Mouse (Mus musculus) adrenal gland, postnatal 36 days (tissue): ENCODE data around the gene Nos1ap. TPM values are rescaled to one million over a fixed set of nuclear protein-coding genes. Genes with fewer than 3 reads are reported as not detected.
A peak's percentile ranks its signal among the peaks of the same experiment; 100 is the strongest.

ENCODE experiments used
- DNase-seq, 2 experiments: peaks; one replicate each; pipeline ENCODE4 v3.0.0; 2021; ENCODE audit warnings: mixed read lengths in 1 of 2
- total RNA-seq, 2 experiments: library from RNA; stranded (reverse); gene quantifications; 2 replicates each; pipeline ENCODE4 v1.2.3; 2021

Nos1ap gene
- total RNA-seq, 2 experiments from 2014 or later = 19.2 to 25.1 TPM

DNA sequence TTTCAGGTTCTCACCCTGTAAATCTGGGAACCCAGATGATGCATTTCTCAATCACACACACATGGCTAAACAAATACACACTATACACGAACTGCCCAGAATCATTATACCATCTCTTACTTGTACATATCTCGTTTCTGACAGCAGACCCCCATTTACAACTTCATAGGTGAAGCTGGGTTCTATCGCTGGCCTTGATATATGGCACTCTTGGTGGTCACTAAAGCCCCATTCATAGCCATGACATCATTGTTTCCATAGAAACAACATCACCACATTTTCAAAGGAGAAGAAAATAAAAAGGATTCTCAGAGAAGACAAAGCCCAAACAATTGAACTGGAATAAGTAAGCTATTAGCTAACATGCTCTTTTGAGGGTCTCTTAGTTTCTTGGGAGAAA lies 174.3 kb downstream of the Nos1ap start:
- DNase-seq = no peak

DNA sequence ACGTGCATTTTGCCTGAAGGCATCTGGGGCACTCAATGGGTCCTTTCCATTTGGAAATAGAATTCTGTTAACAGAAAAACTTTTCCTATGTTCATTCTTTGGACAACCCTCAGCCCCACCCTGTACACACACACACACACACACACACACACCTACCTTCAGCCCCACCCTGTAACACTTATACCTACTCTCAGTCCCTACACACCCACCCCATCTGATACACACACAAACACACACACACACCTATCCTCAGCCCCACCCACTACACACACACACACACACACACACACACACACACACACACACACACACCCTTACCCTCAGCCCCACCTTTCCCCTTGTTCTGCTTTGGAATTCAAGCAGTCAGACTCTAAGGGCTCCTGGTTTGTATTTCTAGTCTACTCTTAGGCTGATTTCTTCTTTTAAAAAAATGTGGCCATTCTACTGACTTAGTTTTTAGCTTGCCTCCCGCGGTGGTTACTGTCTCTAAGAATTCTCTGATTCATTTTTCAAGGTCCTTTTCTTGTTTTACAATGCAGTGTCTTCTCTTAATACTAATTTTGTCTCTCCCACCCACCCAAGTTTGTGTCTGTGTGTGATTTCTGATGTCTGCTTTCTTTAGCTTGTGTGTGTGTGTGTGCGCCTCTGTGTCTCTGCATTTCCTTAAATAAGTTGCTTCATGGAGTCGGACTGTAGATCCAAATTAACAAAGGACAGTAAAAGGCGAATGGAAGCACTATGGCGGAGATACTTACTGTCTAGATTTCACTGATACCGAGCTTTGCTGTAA lies 179.1 kb downstream of the Nos1ap start:
- no peak for DNase-seq

DNA sequence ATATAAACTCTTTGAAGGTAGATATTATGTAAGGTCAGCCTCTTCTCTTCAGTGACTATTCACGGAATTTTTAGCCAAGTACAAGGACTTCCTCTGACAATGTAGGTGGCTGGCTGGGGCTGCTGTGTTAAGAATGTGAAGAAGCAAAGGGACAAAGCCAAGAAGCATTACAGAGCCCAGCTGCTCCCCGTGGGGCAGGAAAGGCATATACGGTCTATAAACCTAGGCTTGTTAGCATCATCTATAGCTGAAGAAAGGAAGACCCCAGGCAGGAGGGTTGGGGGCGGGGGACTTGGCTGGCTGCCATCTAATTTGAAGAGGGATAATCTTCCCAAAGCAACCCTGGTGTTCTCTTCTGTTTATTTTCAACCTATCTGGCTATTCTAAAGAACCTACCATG lies 180.6 kb downstream of the Nos1ap start:
- no peak for DNase-seq

DNA sequence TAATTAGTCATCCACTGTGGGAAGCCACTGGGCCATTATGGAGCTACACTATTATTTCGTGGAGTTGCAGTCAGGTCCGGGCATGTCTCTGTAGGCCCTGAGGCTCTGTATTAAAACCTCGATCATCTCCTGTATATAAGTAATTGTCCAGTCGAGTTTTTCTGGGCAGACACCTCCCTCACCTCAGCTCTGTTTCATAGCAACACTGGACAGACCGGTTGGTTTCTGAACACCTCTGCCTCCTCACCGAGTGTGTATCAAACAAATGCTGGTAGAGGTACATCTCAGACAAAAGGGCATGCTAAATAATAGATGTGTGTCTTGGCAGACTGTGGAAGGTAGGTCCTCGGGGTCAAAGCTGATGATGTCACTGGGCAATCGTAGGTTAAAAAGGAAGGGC lies 182.7 kb downstream of the Nos1ap start:
- DNase-seq = no peak

DNA sequence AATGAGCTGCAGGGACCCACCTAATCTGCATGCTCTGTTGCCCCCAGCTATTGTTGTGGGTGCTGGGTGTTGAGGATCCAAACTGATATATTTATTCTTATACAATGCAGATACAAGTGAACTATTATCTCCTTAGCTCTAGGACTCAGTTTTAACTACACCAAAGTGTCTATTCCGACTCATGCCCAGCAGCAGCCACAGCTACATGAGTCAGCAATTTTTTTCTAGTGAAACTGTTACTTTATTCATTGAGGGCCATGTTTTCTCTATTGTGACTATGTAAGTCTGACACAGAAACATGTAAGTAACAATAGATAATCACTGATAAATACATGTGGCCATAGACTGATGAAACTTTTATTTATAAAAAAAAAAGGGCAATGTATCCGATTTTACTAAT lies 184.5 kb downstream of the Nos1ap start:
- DNase-seq = no peak

DNA sequence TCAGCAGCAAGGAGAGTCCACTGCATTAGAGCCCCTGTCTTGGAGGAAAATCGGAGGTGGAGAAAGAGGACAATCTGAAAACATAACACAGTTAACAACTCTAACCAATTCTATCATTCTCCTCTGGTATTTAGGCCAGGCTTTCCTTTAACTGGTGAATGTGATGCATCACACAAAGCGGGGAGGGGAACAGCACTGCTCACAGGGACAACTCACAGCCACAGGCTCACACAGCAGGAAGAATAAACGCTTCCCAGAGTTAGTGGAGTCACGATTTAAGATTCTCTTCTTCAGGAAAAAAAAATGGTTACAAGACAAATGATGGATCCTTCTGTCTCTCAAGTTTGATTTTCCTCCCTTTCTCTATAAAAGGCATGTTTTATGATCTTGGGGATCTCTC lies 187.0 kb downstream of the Nos1ap start:
- DNase-seq = no peak

DNA sequence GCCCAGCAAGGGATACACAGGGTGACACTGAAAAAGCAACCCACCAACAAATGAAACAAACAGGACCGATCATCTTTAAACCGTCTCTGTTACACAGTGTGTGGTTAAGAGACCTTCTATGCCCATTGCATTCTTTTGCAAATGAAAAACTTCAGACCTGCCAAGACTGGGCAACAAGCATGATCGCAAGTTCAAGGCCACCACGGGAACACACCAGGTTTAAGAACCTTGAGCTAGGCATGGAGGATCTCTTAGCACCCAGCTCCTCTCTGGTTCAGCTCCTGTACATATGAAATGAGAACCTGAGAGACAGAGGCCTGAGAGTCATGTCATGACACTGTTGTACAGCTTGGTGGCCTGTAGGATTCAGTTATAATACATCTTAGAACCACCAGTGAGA lies 190.8 kb downstream of the Nos1ap start:
- no peak for DNase-seq

DNA sequence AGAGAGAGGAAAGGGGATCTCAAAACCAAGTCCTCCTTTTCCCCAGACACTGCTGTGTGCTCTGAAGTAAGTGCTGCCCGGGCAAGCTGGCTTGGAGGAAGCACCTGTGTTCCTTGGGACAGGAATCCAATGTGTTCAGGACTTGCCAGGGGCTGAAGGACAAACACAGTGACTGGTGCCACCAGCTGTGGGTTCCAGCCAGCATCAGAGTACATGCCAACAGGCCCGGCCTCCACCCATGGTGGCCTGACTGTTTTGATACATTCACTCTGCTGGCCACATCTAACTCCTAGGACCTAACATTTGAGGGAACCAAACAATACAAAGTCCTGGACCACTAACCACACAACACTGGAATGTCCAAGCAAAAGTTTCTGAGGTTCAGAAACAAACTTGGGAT lies 194.6 kb downstream of the Nos1ap start:
- peak; percentile 58 to 66 for DNase-seq

DNA sequence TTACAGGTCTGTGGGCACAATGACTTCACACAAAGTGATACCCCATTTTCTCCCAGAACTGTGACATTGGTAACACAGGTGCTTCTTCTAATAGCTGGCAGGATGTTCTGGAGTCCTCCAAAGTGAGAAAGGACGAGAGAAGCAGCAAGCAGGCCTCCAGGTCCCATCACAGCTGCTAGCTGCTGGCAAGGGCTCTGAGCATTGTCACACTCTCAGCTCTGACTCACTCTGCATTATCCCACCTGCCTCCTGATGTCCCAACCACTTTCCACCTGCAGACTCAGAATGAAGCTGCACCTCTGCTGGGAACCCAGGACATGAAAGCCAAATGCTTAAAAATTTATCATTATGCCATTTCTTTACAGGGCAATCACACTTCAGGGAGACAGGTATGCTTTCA lies 195.0 kb downstream of the Nos1ap start:
- no peak for DNase-seq

DNA sequence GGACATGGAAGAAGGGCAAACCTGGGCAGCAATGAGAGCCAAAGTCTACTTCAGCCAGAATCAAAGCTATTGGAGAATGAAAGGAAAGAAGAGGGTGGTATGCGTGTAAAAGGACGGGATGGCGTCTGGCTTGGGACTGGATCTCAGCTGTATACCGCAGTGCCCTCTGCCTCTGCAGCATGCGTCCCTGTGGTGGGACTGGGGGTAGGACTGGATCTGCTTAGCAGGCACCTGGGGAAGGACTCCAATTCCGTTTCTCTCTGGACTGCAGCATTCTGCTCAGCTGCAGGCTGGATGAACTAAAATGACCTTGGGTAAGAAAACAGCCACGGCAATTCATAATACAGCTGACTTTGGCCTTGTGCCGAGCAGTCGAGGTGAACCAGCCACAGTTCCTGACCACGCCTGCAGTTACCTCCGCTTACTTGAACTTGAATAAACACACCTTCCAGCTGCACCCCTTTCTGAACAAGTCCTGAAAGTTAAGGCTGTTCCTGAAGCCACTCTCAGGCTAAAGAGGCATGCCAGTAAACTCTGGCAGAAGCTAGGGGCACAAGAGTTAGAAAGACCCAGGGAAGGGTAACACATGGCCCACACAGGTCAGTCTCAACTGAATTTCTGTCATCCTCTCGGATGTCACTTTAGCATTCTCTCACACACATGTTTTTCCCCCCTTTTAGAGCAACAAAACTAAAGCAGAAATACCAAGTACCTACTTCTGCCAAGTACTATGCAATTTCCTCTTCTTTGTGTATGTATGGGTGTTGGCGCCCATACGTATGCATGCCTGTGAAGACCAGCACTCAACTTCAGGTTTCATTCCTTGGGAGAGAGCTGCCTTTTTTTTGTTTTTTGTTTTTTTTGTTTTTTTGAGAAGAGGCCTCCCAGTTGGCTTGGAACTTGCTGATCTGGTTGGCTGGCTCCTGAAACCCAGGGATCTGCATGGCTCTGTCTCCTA lies 196.6 kb downstream of the Nos1ap start:
- DNase-seq = peak; percentile 85

DNA sequence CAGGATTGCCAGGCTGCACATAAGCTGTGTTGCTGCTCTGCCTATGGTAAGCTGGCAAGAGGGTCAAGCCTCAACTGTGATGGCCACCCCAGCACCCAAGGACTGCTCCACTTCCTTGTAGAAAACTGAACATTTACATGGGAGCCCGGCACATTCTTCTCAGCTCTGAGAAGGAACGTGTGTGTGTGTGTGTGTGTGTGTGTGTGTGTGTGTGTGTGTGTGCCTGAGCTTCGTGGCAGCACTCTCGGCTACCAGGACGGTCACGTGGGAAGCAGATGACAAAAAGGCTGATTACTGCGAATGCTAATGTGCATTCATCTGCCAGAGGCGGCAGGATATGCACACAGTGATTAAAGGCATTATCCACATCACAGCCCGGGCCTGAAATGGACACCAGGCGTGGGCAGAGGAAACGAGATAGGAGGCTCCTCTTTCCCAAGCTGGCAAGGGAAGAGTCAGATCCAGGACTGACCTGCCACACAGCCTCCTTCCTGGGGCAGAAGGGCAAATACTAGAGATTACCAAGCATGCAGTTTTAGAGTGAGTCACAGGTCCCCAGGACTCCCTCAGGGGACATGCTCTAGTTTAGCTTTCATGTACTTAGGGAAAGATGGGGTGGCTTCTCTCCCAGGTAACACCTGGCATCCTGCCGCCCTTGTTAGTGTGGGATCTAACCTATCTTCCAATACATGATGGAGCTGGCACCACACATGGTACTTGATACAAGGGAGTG lies 202.3 kb downstream of the Nos1ap start:
- peak; percentile 23 to 39 for DNase-seq

DNA sequence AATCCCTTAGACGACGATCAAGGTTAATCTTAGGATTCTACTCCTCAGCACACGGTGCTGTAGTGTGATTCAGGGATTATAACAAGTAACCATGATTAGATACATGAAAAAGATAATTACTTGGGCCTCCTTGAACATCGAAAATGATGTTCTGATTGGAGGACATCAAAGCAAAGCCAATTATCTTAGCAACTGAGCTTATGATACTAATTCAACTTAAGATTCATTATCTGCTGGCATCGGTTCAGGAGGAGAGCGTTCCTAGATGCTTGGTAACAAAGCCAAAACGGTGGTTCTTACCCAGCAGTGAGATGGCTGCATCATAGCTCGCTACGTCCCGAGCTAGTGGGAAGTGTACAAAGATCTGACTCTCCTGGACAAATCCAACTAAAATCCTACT lies 204.2 kb downstream of the Nos1ap start:
- DNase-seq = no peak

DNA sequence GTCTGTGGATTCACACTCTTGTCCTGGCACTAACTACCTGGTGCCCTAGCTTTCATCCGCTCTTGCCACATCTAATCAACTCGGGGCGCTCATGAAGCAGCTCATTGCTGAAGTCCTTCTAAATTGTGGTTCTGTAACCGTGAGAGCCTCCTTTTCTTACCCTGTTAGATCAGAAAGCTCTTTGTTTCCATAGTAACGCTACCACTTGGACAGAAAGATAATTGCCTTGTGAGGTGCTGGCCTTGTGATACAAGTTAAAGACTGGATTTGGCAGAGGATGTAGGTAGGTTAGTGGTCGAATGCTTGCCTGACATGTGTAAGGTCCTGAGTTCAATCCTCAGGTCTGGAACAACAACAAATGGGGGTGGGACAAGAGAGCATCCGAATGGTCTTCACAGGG lies 206.1 kb downstream of the Nos1ap start:
- no peak for DNase-seq

DNA sequence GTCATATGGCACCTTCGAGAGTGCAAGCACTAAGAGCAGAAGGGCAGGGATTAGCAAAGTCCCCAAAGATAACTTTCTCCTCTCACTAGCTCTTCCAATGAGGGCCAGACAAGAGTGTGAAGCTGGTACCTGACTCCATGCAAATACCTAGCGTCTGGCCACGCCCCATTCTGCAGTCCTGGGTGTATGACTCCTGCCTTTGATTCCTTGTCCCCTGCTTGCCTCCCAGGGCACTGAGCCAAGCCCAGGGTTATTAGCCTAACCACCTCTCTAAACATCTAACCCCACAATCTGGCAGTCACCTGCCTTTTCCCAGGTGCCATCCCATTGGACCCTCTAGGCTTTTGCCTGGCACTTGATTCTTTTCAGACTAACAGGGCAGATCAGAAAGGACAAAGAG lies 208.2 kb downstream of the Nos1ap start:
- no peak for DNase-seq

DNA sequence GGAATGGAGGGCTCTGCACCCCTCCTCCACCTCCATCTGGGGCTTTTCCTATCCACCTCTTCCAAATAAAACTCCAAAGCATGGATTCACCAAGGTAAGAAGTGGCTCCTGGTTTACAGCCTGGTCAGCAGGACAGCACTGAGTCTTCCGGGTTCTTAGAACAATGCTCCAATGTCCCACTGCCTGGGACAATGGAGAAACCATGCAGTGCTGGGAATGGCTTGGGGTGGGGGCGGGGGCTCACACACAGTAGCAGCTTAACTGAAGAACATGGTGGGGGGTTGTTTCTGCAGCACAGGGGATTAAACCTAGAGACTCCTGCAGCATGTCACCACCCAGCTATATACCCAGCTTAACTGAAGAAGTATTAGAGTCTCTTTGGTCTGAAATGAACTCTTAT lies 209.2 kb downstream of the Nos1ap start:
- DNase-seq = no peak

DNA sequence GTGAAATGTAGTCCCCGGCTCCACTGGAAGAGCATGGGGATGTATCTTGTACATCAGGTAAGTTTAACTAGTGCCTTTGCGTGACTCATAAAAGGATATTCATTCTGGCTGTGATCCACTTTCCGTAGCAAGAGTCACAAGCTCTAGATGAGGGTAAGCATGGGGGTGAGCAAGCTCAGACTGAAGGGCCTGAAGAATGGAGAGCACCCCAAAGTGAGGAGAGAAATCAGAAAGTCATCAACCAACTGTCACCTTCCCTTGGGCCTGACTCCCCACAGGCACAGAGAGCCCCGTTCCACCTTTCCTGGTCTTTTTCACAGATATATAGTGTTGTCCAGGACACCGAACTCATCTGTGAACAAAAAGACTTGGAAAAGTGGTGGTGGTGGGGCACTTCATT lies 213.9 kb downstream of the Nos1ap start:
- DNase-seq = no peak

DNA sequence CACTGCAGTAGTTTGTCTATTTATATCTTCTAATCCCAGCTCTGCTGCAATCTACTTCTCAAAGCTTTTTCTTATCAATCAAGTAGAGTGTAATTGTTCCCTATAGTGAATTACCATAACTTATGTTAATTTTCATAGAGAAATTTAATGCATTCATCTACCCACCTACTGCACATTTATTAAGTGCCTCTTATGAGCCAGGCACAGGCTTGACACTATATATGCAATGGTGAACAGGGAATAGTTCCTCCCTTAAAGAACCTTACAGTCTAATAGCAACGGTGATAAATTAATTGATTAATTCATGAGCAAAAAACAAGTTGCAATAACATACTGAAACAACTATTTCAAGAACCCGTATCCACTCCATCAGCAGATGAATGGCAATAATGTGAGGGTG lies 215.9 kb downstream of the Nos1ap start:
- no peak for DNase-seq

DNA sequence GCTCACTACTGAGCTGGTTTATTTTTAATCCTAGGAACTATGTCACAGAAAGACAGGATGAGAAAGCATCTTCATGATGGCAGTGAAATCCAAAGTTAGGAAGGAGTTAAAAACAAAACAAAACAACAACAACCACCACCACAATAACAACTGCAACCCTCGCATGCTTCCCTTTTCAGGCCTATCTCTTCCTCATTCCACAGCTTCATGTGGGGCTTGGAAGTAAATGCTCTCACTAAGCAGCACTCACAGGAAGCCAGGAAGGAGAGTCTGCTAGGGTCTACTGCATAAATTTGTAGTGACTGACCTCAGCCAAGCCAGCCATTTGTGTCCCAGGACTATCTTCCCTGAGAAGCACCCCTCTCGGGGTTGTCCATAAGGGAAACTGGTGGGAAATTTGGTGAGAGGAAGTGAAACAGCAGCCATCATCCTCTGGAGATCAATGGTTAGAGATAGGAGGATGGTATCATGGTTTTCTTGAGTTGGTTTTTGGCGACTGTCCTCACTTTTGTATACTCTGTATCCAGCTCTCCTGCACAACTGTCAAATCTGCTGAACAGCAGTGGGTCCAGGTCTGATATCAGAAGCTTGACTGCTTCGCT lies 218.4 kb downstream of the Nos1ap start:
- DNase-seq = no peak

DNA sequence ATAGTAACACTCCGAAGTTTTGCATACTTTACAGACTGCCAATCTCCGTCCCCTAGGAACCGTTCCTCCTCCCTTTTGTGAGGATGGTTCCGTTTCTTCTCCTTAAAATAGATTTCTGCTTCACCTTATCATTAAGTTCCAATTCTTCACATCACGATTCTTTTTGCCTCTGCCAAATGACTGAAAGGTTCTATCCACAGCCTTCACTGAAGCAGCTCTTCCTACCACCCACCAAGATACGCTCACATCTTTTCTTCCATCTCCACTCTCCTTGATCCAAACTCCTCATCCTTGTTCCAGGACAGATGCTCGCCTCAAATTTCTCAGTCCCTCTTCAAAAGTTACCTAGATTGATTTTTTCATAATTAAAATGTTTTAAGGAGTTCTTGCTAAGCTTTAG lies 220.8 kb downstream of the Nos1ap start:
- DNase-seq = no peak

DNA sequence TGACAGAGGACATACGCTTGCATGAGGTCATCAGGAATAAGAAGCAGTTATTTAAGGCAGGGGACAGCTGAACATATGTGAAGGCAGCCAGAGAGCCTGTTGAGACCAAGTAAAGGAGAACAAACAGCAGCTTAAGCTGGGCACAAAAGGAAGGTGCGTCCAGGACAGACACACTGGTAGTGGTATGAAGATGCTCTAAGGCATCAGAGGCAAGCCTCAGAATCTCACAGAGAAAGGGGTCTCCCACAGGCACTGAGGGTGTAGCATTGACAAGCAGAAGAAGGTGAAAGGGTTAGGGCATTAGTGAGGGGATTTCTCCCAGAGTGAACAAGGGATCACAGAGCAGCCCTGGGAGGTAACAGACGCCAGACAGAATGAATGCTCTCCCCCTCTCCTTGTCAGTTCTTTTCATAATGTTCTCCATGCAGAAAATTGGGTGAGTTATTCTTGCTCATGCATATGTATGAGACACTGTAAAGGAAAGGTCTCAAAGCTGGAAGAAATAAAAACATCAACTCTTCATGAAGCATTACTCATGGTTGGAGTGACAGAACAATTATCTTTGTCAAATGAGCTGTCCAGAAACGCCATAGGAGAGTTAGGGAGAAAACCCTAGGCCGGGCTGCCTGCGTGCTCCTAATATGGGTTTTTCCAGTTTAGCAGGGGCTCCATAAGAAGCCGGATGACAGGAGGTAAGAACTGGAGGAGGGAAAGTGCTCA lies 222.5 kb downstream of the Nos1ap start:
- no peak for DNase-seq

DNA sequence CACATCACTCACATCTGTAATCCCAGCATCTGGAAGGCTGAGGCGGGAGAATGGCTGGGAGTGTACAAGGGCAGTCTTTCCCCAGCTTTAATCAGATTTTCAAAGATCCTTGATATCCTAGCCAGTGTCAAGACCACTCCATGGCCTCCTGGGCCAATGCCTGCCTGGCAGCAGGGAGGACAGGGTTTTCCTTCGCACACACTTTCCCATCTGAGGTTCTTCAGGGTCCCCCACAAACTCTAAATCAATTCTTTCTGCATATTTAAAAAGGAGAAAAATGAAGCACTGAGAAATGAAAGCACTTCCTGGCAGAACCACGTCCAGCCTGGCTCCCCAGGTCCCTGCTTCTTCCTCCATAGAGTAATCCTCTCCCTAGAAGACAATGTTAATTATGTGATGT lies 225.9 kb downstream of the Nos1ap start:
- no peak for DNase-seq
